Mouse (Mus musculus): ENCODE results near the gene Rad51.

Gene Rad51

DNA sequence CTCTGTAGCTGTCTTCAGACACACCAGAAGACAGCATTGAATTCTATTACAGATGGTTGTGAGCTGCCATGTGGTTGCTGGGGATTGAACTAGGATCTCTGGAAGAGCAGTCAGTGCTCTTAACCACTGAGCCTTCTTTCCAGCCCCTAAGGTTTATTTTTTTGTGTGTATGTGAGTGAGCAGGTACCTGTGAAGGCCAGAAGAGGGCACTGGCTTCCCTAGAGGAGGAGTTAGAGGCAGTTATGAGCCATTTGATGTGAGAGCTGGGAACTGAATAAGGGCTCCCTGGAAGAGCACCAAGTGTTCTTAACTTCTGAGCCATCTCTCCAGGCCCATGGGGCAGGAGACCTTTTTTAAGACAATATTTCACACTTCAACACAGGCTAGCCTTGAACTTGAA lies 52.8 kb downstream of the Rad51 start:
- no peak for DNase-seq

DNA sequence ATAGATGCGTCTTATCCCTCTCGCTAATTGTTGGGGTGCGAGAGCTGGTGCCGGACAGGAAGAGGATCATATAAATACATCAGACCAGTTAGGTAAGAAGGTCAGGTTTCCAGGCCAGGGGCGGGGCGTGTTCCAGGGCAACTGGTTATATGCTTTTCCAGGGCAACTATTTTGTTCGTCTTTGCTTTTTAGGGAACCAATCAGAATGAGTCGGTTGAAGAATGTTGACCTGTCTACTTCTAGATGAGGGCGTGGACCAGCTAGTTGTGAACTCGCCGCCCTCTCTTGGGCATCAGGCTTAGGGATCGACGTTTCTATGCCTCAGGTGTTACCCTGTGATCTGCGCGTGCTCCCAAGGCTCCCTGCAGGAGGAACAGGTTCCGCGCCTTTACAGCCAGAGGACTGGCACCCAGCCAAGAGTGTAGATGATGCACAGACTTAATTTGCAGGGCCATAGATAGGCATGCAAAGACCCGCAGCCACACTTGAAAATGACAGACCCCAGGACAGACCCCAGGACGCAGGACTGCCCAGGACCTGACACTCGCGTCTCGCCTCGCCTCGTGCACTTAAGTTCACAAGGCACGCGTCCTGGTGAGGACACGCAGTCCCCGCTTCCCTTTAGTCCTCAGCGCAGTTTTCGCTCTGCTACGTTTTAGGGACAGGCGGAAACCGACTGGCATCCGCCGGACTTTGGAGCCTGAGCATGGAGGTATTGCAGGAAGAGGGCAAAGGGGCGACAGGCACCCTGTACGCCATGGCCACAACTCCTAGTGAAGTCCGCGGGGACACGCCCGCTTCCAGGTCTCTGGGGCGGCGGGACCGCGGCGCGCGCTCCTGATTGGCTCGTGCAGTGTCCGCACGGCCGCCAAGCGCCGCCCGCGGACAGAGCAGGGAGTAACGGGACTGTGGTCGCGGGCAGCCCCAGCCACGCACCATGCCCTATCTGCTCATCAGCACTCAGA lies 54.6 kb downstream of the Rad51 start, which contains the start of gene Gchfr:
TSS of gene Gchfr (plus strand) at position 873 of the 965 bp plus-strand sequence.
- peak; percentile 98 for DNase-seq

DNA sequence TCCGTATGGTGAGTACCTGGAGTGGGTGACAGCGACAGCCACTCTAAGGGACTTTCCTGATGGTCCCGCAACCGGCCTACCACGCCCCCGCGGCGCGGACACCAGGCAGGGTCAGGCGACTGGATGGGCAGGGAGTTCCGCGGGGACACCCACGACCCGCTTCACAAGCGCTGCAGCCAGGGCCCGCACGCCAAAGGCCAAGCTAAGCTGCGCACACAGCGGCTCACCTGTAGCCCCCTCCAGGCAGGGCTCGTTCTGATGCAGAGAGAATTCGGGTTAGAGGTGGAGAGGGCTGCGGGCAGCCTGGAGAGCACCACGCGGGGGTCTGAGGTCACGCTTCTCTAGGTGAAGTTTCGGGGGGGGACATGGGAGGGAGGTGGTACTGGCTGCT lies 55.3 kb downstream of the Rad51 start:
- no peak for DNase-seq

DNA sequence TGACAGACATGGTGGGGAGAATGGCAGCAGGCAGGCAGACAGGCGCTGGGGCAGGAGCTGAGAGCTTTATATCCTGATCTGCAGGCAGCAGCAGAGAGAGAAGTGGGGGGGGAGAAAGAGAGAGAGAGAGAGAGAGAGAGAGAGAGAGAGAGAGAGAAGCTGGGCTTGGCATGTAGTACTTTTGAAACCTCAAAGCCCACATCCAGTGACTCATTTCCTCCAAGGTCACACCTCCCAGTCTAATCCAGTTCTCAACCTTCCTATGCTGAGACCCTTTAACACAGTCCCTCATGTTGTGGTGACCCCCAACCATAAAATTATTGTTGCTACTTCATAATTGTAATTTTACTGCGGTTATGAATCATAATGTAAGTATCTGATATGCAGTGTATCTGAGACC lies 57.7 kb downstream of the Rad51 start:
- no peak for DNase-seq

DNA sequence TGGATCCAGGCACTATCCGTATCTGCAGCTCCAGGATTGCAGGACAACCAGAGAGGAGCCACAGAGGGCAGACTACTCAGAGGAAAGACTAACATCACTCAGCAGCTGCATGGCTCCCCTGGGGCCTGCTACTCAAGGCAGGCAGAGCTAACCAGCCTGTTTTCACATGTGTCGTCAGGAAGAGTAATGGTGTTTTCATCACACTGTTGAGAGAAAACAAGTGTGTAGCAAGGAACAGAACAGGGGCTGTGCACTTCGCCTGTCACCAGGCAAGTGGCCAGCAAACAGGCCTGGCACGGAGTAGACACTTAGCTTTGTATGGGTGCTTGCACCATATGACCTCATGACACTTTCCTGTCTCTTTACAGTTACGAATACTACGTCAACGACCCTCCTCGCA lies 59.0 kb downstream of the Rad51 start:
- DNase-seq, result peak; percentile 94

DNA sequence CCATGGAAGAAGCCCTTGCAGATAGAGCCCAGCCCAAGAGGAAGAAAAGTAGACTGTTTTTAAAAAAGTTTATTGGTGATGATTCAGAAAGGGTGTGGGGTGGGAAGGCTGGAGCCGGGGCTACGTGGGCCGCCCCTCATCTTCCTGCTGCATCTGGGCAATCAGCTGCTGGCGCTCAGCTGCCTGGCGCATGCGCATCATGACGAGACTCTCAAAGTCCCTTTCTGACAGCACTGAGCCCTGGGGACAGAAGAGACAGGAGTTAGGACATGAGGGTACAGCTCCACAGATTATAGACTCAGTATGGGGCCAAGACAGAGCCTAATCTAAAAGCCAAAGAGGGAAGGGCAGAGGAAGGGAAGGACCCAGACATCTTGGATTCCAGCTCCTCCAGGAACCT lies 59.9 kb downstream of the Rad51 start:
- no peak for DNase-seq

DNA sequence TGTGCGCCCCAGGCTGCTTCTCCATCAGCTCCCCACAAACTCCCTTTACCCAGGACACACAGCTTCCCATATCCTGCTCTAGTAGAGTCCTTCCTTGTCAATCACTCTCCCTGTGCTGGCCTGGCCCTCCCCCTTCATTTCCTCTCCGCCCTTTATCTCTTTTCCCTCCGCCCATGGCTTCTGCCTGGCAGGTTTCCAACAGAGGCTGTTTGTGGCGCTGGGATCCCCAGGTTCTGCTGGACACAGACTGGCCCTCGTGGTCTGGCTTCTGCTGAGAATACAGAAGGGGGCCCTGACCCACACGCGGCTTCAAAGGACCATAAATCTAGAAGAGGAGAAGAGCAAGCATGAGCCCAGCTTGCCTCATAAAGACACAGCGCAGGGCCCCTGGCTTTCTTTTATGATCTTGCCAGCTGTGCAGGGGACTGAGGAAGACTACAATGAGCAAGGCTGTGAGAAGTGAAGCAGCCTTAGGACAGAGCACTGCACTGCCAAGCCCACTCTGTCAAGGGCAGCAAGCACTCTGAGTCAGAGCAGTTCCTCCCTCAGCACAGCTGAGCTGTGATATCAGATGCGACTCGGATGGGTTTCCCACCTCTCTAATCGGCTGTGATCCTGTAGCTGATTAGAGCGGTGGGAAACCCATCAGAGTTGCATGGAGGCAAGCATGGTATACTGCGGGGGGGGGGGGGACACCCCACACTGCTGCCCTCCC lies 60.4 kb downstream of the Rad51 start:
- DNase-seq, result peak; percentile 97

DNA sequence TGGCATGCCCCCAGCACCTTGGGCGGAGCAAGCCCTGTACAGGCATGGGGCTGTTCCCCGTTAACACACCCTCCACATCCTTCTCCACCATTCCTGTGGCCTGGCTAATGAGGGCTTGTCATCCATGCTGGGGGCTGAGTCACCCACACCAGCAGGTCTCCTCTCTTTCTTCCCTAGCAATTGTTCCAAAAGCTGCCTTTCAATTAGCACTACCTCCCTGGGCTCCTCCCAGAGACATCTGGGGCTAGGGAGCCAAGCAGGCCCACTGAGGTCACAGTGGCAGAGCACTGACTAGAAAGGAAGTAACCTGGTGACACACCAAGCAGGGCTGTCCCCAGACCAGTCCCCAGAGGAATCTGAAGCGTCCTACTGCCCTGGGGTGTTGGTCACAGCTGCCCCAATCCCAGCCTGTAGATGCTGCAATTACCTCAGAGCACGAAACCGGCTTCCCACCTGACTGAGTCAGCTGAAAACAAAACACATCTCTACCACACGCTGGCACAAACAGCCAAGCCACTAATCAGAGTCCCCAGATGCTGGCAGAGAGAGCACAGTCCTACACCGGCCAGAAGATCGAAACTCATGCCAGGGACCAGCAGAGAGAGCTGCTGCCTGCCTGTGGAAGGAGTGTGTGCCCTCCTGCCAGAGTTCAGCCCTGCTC lies 61.5 kb downstream of the Rad51 start, which contains the start of gene Gm14137:
TSS of gene Gm14137 (plus strand) at position 519 of the 661 bp plus-strand sequence.
- peak; percentile 92 for DNase-seq

DNA sequence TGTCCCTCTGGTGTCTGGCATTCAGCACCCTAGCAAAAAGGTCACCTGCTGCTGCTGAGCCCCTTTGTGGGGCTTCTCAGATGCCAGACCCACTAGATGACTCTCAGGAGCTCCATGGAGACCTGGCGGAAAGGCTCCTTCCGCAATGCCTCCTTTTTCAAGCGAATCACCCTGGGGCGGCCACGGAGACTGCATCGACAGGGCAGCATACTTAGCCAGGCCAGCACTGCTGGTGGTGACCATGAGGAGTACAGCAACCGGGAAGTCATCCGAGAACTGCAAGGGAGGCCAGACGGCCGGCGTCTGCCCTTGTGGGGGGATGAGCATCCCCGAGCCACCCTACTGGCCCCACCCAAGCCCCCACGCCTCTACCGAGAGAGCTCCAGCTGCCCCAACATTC lies 62.3 kb downstream of the Rad51 start:
- DNase-seq, result no peak

DNA sequence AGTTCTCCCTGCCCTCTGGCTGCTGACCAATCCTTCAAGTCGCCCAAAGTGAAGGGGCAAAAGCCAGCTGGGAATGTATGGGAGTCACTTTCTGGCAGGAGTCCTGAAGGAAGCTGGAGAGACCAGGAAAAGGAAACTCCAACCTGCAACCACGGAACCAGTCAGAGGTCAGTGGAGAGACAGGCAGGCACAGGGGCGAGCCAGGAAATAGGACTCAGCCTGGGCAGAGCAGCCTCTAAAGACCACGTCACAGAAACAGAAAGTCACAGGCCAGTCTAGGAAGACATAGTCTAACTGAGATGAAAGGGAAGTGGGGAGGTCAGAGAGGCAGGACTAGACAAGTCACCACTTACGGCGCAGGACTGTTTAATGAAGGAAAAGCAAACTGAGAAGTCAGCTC lies 63.0 kb downstream of the Rad51 start:
- no peak for DNase-seq

DNA sequence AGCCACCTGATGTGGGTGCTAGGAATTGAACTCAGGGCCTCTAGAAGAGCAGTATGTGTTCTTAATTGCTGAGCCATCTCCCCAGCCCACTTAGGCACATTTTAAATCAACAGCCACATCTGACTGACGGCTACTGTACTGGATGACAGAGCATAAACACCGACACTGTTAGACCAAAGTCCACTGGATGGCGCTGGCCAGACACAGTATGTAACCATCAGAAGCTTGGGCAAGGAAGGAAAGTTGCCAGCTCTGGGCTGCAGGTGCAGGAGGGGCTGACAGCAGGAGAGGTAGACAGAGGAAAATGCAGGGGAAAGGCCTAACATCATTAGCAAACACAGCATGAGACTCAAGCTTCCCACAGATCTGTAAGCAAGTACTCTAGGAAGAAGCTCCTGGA lies 64.2 kb downstream of the Rad51 start:
- no peak for DNase-seq

DNA sequence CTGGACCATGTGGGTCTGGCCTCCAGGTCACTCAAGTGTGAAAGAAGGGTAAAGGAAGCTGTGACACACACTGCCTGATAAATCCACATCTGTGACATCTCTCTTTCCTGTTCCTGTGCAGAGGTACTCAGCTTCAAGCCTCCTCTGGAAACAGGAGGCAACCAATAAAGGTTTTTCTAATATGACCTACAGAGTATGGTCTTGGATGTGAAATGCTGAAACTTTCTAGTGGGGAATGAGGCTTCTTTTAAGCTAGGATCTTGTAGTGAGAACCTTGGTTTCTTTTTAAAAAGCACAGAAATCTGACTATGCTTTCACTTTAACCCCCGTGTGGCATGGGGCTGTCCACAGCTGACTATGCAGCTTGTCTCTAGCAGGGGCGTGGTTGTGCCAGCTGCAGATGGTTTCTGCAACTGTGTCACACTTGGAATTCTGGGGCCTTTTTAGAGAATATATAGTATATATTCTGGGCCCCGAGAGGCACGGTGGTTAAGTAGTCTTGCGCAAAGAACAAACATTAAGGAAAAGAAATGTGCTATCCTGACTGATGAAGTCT lies 64.9 kb downstream of the Rad51 start:
- DNase-seq, result no peak

DNA sequence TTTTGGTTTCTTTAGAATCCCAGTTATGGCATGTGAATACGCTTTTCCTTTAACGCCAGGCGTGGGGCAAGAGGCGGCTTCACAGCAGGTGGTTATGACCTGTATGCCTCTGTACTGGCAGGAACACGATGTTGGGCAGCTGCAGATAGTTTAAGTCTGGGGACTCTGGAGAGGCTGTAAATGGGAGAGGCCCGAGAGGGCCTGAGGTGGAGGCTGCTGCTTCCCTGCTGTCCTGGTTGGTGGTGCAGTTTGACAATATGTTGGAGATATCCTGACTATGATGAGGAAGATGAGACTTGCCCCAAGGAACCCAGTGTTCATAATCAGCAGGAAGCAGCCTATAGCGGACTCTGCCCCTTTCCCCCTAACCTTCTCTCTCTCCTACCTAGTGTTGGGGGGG lies 70.3 kb downstream of the Rad51 start:
- DNase-seq, result peak; percentile 79

DNA sequence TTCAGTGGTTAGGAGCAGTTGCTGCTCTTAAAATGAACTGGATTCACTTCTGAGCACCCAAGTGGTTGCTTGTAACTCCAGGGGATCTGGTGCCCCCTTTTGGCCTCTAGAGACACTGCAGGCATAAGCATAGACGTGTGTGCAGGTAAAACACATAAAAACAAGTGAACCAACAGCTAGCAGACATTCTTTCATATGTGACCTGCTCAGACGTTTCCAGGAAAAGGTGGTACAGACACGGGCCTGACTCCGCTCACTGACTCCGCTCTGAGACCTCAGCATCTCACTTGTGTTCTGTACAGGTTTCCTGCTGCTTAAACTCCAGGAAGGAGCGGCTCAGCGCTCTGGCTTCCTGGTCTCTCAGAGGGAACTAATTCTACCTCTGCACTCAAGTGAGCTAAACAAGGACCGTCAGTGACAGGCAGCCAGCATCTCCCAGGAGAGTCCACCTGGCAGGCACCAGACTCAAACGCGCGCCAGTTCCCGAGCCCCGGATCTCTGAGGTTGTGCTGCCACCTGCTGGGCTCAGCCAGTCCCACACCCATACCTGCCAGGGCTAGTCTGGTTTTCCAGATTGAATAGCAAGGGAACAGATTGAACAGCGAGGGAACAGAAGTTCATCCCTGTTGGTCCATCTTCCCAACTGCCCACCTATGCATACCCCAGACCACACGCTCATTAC lies 76.6 kb downstream of the Rad51 start:
- peak; percentile 96 for DNase-seq

DNA sequence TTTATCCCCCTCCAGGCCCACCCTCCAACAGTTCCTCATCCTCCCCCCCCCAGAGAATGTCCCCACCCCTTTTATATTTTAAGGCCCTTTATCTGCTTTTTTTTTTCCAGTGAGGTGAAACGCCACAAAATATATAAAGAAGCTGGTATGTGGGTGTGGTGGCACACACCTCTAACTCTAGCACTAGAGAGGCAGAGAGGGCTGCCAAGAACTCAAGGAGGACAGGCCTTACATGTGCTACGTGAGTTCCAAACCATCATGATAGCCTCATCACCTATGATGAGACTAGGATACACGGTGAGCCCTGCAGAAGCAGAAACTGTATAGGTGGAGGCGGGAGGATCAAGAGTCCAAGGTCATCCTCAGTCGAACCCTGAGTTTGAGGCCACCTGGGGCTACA lies 78.4 kb downstream of the Rad51 start:
- no peak for DNase-seq

DNA sequence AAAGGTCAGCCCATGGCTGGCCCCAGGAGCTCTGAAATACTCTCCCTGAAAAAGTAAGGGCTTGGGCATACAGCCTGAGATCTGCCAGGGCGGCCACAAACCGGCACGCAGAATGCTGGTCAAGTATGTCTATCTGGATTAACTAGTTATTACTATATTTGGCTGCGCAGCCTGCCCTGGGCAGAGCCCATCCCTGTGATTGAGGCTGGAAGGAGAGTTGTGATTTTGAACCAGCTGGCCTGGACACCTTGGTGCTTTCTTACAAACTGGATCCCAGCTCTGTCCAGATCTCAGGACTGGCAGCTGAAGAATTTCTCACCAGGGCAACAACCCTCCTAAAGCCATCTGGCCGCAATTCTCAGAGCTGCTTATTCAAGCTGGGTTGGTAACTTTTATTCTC lies 81.5 kb downstream of the Rad51 start:
- DNase-seq, result no peak

DNA sequence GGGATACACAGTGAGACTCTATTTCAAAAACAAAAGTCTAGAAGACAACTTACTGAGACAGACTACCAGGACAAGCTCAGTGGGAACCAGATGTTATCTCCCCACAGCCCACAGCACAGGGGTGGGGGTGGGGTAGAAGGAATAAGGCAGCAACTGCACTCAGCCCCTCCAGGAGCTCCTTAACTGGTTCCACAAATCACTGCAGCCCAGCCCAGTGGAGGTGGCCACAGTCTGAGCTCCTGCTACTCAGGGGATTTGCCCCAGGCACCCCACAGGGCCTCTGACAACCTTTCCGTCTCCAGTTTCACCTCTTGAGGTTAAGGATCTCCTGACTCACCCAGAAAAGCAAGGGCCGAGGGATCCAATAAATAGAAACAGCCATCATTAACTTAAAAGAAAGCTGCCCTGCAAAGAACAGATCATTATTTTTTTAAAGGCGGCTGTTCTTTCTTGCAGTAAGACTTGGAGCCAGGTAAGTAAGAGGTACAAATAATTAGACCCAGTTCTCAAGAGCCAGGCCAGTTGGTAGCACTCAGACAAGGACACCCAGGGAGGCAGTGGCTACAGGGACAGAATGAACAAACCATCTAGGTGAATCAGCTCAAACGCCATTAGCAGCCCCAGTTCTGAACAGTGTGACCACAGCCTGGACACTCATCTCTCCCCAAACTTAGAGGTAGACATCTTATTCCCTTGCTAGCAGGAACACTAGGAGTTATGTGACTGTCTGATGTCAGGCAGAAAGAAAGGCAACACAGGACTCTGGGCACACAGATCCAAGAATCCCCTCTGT lies 83.9 kb downstream of the Rad51 start:
- DNase-seq, result no peak
